Mouse (Mus musculus): ENCODE data around the gene Zfp281.

DNA sequence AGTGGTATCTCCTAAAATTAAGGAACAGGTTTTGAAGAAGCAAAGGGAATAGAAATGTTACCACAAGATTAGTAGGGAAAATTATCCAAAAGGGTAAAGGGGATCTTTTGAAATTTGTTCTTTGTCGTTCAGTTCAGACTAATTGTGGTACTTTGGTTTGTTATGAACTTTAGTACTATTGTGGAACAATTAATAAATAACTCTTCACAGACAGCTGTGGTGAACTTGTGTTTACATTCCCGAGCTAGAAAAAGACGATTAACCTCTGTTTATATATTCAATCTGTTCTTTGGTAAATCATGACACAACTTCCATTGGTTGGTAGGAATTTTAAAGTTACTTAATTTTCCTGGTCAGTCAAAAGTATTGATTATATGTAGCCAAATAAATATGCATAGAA, 8.2 kb downstream of the Zfp281 start:
- TF ChIP-seq HCFC1 (IDR thresholded peaks at IDR 0.05; ENCODE audit: borderline replicate concordance, insufficient read depth, low read length): no peak
- TF ChIP-seq CHD2 (IDR thresholded peaks at IDR 0.05; ENCODE audit: low read depth, low read length): no peak
- TF ChIP-seq ZC3H11A (IDR thresholded peaks at IDR 0.05; ENCODE audit: borderline replicate concordance, low read depth, low read length): no peak
- TF ChIP-seq MAFK (IDR thresholded peaks at IDR 0.05; ENCODE audit: insufficient read depth, low read depth, low read length): no peak
- TF ChIP-seq ZNF384 (IDR thresholded peaks at IDR 0.05; ENCODE audit: low read depth, low read length): no peak

Measured in ES-E14 (cell line).